8 mouse cellular contexts compared by ENCODE assay signal in genomic region chr4:84884539-84885270, GRCm38 (mm10). TPM values are rescaled to one million over a fixed set of nuclear protein-coding genes. Genes with fewer than 3 reads are reported as not detected.
DNase-seq lines count a peak whose midpoint lies in the region; ATAC-seq and TF ChIP-seq lines count a peak whose summit lies in the region.

No protein-coding gene starts in this region.

- H3K4me3 ChIP-seq in heart, embryonic 13.5 days = peak overlapping the region; percentile 78
- peak overlapping the region; percentile 73 for H3K4me3 ChIP-seq in kidney, embryonic 14.5 days (ENCODE audit: low read length)
- peak overlapping the region; percentile 95 for H3K4me3 ChIP-seq in liver, adult 2 months (ENCODE audit: insufficient read depth, low read depth, low read length)
- H3K4me3 ChIP-seq in midbrain, embryonic 16.5 days (ENCODE audit: low read depth, low read length) = peak overlapping the region; percentile 91

- H3K9me3 ChIP-seq in heart, embryonic 13.5 days = peaks cover 4% of the 10 kb centered on the region; the same call in 1 of the 2 replicates
- no peaks in the 10 kb centered on the region for H3K9me3 ChIP-seq in kidney, embryonic 14.5 days (ENCODE audit: control insufficient read depth, low read length)
- no peaks in the 10 kb centered on the region for H3K9me3 ChIP-seq in midbrain, embryonic 16.5 days (replicated peaks; ENCODE audit: control insufficient read depth, low read length, poor library complexity, severe bottlenecking)

- H3K27ac ChIP-seq in heart, embryonic 13.5 days (replicated peaks) = peak overlapping the region; percentile 93
- peak overlapping the region; percentile 91 for H3K27ac ChIP-seq in kidney, embryonic 14.5 days (ENCODE audit: low read depth, low read length)
- H3K27ac ChIP-seq in liver, adult 2 months (replicated peaks; ENCODE audit: insufficient read depth, low read depth, low read length) = peak overlapping the region; percentile 43
- H3K27ac ChIP-seq in midbrain, embryonic 16.5 days (ENCODE audit: low read length) = peak overlapping the region; percentile 89

- H3K36me3 ChIP-seq in heart, embryonic 13.5 days = peaks cover 4% of the 10 kb centered on the region; the same call in 1 of the 2 replicates
- no peaks in the 10 kb centered on the region for H3K36me3 ChIP-seq in kidney, embryonic 14.5 days (ENCODE audit: control insufficient read depth, insufficient read depth, low read length)
- H3K36me3 ChIP-seq in liver, adult 2 months (ENCODE audit: control insufficient read depth, insufficient read depth, low read length) = no peaks in the 10 kb centered on the region
- H3K36me3 ChIP-seq in midbrain, embryonic 16.5 days (ENCODE audit: control insufficient read depth, insufficient read depth, low read length) = no peaks in the 10 kb centered on the region

- no peaks in the 10 kb centered on the region for H3K27me3 ChIP-seq in heart, embryonic 13.5 days (replicated peaks)
- H3K27me3 ChIP-seq in kidney, embryonic 14.5 days (ENCODE audit: control insufficient read depth, insufficient read depth, low read length) = no peaks in the 10 kb centered on the region
- no peaks in the 10 kb centered on the region for H3K27me3 ChIP-seq in liver, adult 2 months (ENCODE audit: control insufficient read depth, insufficient read depth, low read length)
- no peaks in the 10 kb centered on the region for H3K27me3 ChIP-seq in midbrain, embryonic 16.5 days (ENCODE audit: control insufficient read depth, insufficient read depth, low read depth, low read length)

- H3K79me2 ChIP-seq in liver, adult 2 months (ENCODE audit: control insufficient read depth, insufficient read depth, low read length) = no peaks in the 10 kb centered on the region

- ATAC-seq in erythroblast, adult 5-6 weeks (replicated peaks; ENCODE audit: low FRiP score, poor library complexity, severe bottlenecking) = peak; percentile 82
- peak; percentile 70 for ATAC-seq in heart, embryonic 13.5 days (ENCODE audit: extremely low read depth, insufficient number of reproducible peaks, low FRiP score, low TSS enrichment)
- ATAC-seq in kidney, embryonic 14.5 days (ENCODE audit: low FRiP score, low TSS enrichment) = peak; percentile 86
- ATAC-seq in midbrain, embryonic 16.5 days = peak; percentile 89

- peak; percentile 21 to 40 for DNase-seq in B cell, adult 2 months
- peak; percentile 68 to 78 for DNase-seq in adrenal gland, postnatal 36 days
- no peak for DNase-seq in liver, adult 2 months (ENCODE audit: extremely low read depth, low read depth, low spot score)
- peak; percentile 20 to 26 for DNase-seq in spleen, postnatal 36 days (ENCODE audit: low spot score in 2 of 2)

- TF ChIP-seq CTCF in liver, adult 2 months (IDR thresholded peaks at IDR 0.05; ENCODE audit: low read depth, low read length) = no peak

- TF ChIP-seq POLR2A in liver, adult 2 months (IDR thresholded peaks at IDR 0.05; ENCODE audit: extremely low read depth, insufficient read depth, low read length) = no peak

- peak overlapping the region; percentile 94 for H3K9ac ChIP-seq in heart, embryonic 13.5 days
- peak overlapping the region; percentile 84 for H3K9ac ChIP-seq in kidney, embryonic 14.5 days (ENCODE audit: low read depth, low read length)
- peak overlapping the region; percentile 94 for H3K9ac ChIP-seq in liver, adult 2 months (ENCODE audit: low read depth, low read length)
- H3K9ac ChIP-seq in midbrain, embryonic 16.5 days (ENCODE audit: low read depth, low read length) = peak overlapping the region; percentile 94

- H3K4me1 ChIP-seq in heart, embryonic 13.5 days = peaks cover 8% of the 10 kb centered on the region
- H3K4me1 ChIP-seq in kidney, embryonic 14.5 days (ENCODE audit: control insufficient read depth, insufficient read depth, low read length) = 0 out of 2 replicates have a peak, but pooled peaks cover 8% of the 10 kb centered on the region
- no peaks in the 10 kb centered on the region for H3K4me1 ChIP-seq in liver, adult 2 months (ENCODE audit: control insufficient read depth, insufficient read depth, low read length)
- peaks cover 6% of the 10 kb centered on the region; the same call in 1 of the 2 replicates for H3K4me1 ChIP-seq in midbrain, embryonic 16.5 days (ENCODE audit: control insufficient read depth, insufficient read depth, low read length)

- 3% methylated on average over 58 of the region's 60 CpGs for WGBS in heart, embryonic 13.5 days
- WGBS in kidney, embryonic 14.5 days = 1% methylated on average over 60 of the region's 60 CpGs
- WGBS in liver, adult 2 months = 2% methylated on average over 60 of the region's 60 CpGs
- WGBS in midbrain, embryonic 16.5 days = 1% methylated on average over 36 of the region's 60 CpGs

- peak overlapping the region; percentile 77 for H3K4me2 ChIP-seq in heart, embryonic 13.5 days
- peak overlapping the region; percentile 60 for H3K4me2 ChIP-seq in kidney, embryonic 14.5 days (replicated peaks; ENCODE audit: low read depth, low read length)
- peak overlapping the region; percentile 84 for H3K4me2 ChIP-seq in midbrain, embryonic 16.5 days (ENCODE audit: low read length)

RNA-seq across cellular contexts. Expression of gene Cntln, which starts 0.6 kb away (rescaled TPM):
- total RNA-seq in adrenal gland, postnatal 36 days (2021) = 10 to 100 TPM in 1 of 2 experiments, 1 to 10 TPM in 1; 7.9 to 12.0 TPM
- 8.2 and 9.4 TPM in 2 replicates for total RNA-seq in erythroblast, adult 5-6 weeks (2015; ENCODE audit: low replicate concordance)
- 9.4 and 15.6 TPM in 2 replicates for total RNA-seq in erythroblast, adult 5-6 weeks (2017; ENCODE audit: low replicate concordance)
- 5.4 and 5.7 TPM in 2 replicates for polyA plus RNA-seq in heart, embryonic 13.5 days (2015; fragmentation: Nextera tagmentation; extraction: Ambion mirVana)
- polyA plus RNA-seq in kidney, embryonic 14.5 days (2014; fragmentation: Nextera tagmentation; extraction: Ambion mirVana) = 14.2 and 14.5 TPM in 2 replicates
- total RNA-seq in liver, adult 2 months (2014; rRNA removed) = 1.3 and 1.4 TPM in 2 replicates
- 0.16 and 0.32 TPM in 2 replicates for polyA plus RNA-seq in liver, adult 2 months (2012; rRNA removed)
- polyA plus RNA-seq in midbrain, embryonic 16.5 days (2015; fragmentation: Nextera tagmentation; extraction: Ambion mirVana) = 4.6 and 4.7 TPM in 2 replicates

Comparison
In these comparisons a context has a peak if more than half of its experiments do, and no peak if none do; other contexts are left out.
1. H3K27ac ChIP-seq: peak in every context shown above with its lines; median percentile 93 in heart, embryonic 13.5 days; 91 in kidney, embryonic 14.5 days; 89 in midbrain, embryonic 16.5 days; 43 in liver, adult 2 months.